Mouse (Mus musculus): ENCODE measurements around the gene Cygb. TPM values are rescaled to one million over a fixed set of nuclear protein-coding genes. Genes with fewer than 3 reads are reported as not detected.

Cygb gene
- total and polyA plus RNA-seq, 3 experiments: not detected

- Histone ChIP-seq H3K4me3 (replicated peaks in 1 of 3; ENCODE audit: low read depth in 2 of 3, low read length in 2 of 3, poor library complexity in 1 of 3) (peak overlapping the region in 1 of 3 experiments; percentile 11), H3K9ac (ENCODE audit: insufficient read depth, low read depth) (no peak overlapping the region), H3K27ac (ENCODE audit: insufficient read depth, low read depth) (no peak overlapping the region), H3K9me3 (replicated peaks; ENCODE audit: low read length) (no peaks in the 10 kb centered on the region), H3K27me3 (replicated peaks) (peaks cover 14% of the 10 kb centered on the region), H3K36me3 (replicated peaks in 1 of 2; ENCODE audit: control insufficient read depth in 1 of 2, insufficient read depth in 1 of 2, low read length in 1 of 2) (no peaks in the 10 kb centered on the region), H3K4me1 (ENCODE audit: control insufficient read depth in 1 of 2, insufficient read depth in 2 of 2) (peaks cover 12 to 25% of the 10 kb centered on the region in 2 experiments), H3K79me2 (replicated peaks; ENCODE audit: control insufficient read depth, extremely low read depth, insufficient read depth, poor library complexity, severe bottlenecking) (no peaks in the 10 kb centered on the region), H3K4me2 (ENCODE audit: insufficient read depth, low read depth, poor library complexity, severe bottlenecking) (peak overlapping the region; percentile 17; the same call in 1 of the 2 replicates)
- in situ Hi-C loops (cut with MboI; ENCODE audit: low pct_ligation_motif_present, low pct_unique_long_range_greater_than_20kb, low sequenced_read_pairs) (loop anchor here (25.0 kb wide), 1 partner anchor 530 kb away; the partner anchor contains the start of gene Sept9), dilution Hi-C loops (cut with MboI; ENCODE audit: extremely low pct_ligation_motif_present, extremely low pct_unique_long_range_greater_than_20kb, low sequenced_read_pairs) (no loop called here)
- TF ChIP-seq POLR2A (IDR thresholded peaks at IDR 0.05; ENCODE audit: low read depth, low read length): peak; percentile 74
- TF ChIP-seq MAZ (IDR thresholded peaks at IDR 0.05; ENCODE audit: low read depth, low read length): 0 out of 2 replicates have a peak, but pooled peaks have one; percentile 33
- TF ChIP-seq TCF12 (IDR thresholded peaks at IDR 0.05; ENCODE audit: low read depth, low read length): peak; percentile 31; the same call in 1 of the 2 replicates
- 0 out of 2 replicates have a peak, but pooled peaks have one; percentile 54 for TF ChIP-seq TBP (conservative IDR thresholded peaks at IDR 0.05; ENCODE audit: low read depth, low read length)
- peak; percentile 48; the same call in 1 of the 2 replicates for TF ChIP-seq CHD2 (IDR thresholded peaks at IDR 0.05; ENCODE audit: low read length)
- TF ChIP-seq MAX (IDR thresholded peaks at IDR 0.05; ENCODE audit: low read length): peak; percentile 82
- TF ChIP-seq CTCF (conservative IDR thresholded peaks at IDR 0.05 in 1 of 2, IDR thresholded peaks at IDR 0.05 in 1 of 2; ENCODE audit: low read depth in 2 of 2, low read length in 2 of 2): peak in 1 of 2 experiments; percentile 7; a peak in 1 of 4 replicates
- no peak for TF ChIP-seq MAFK (IDR thresholded peaks at IDR 0.05; ENCODE audit: insufficient replicate concordance, low read length)
- TF ChIP-seq GABPA (IDR thresholded peaks at IDR 0.05; ENCODE audit: insufficient replicate concordance, low read depth, low read length): no peak
- TF ChIP-seq MYC (IDR thresholded peaks at IDR 0.05; ENCODE audit: low read depth, low read length): peak; percentile 75; the same call in 1 of the 2 replicates
- no peak for TF ChIP-seq E2F4 (IDR thresholded peaks at IDR 0.05; ENCODE audit: insufficient replicate concordance, low read depth, low read length)
- TF ChIP-seq MXI1 (IDR thresholded peaks at IDR 0.05; ENCODE audit: low read depth, low read length): no peak
- TF ChIP-seq USF2 (conservative IDR thresholded peaks at IDR 0.05; ENCODE audit: low read depth, low read length): no peak
- TF ChIP-seq JUN (IDR thresholded peaks at IDR 0.05; ENCODE audit: insufficient read depth, low read depth, low read length): peak; percentile 91
- TF ChIP-seq JUND (conservative IDR thresholded peaks at IDR 0.05; ENCODE audit: low read depth, low read length): peak; percentile 89
- TF ChIP-seq IRF4 (IDR thresholded peaks at IDR 0.05; ENCODE audit: low read depth, low read length): 0 out of 2 replicates have a peak, but pooled peaks have one; percentile 11
- no peak for TF ChIP-seq ZC3H11A (IDR thresholded peaks at IDR 0.05; ENCODE audit: low read depth, low read length)
- no peak for TF ChIP-seq NRF1 (IDR thresholded peaks at IDR 0.05; ENCODE audit: low read depth, low read length)
- TF ChIP-seq USF1 (IDR thresholded peaks at IDR 0.05; ENCODE audit: low read depth, low read length): no peak
- 0 out of 2 replicates have a peak, but pooled peaks have one; percentile 29 for TF ChIP-seq ELF1 (IDR thresholded peaks at IDR 0.05; ENCODE audit: low read depth, low read length)
- peak; percentile 88 for DNase-seq (ENCODE audit: extremely low read depth)
These were observed 3.5 kb upstream of the Cygb start for GRCm38 (mm10) chr11:116657311-116658223.
